Mouse (Mus musculus) forebrain, embryonic 12.5 days (tissue): ENCODE measurements around the gene Arsb. TPM values are rescaled to one million over a fixed set of nuclear protein-coding genes. Genes with fewer than 3 reads are reported as not detected.

Experiments
- ATAC-seq: fragments of 200-750 bp; cut with Nextera tagmentation; 2 replicates; pipeline ENCODE4 v1.8.0; 2017; ENCODE audit warnings: moderate TSS enrichment; ENCODE audit not compliant: low FRiP score
- H3K27ac ChIP-seq: fragments of 300-500 bp; sonication (generic); 2 replicates; pipeline ENCODE4 v1.5.1; 2016; ENCODE audit warnings: mild to moderate bottlenecking
- H3K27me3 ChIP-seq: fragments of 300-500 bp; sonication (generic); 2 replicates; pipeline ENCODE4 v1.6.1; 2016; ENCODE audit warnings: mild to moderate bottlenecking
- H3K36me3 ChIP-seq: fragments of 300-500 bp; sonication (generic); replicated peaks from 2 replicates; pipeline ENCODE4 v1.6.1; 2016; ENCODE audit warnings: mild to moderate bottlenecking
- H3K4me1 ChIP-seq: fragments of 300-500 bp; sonication (generic); 2 replicates; pipeline ENCODE4 v1.6.1; 2016
- H3K4me2 ChIP-seq: fragments of 300-500 bp; sonication (generic); 2 replicates; pipeline ENCODE4 v1.6.1; 2016; ENCODE audit warnings: mild to moderate bottlenecking, moderate library complexity
- H3K4me3 ChIP-seq: fragments of 300-500 bp; sonication (generic); replicated peaks from 2 replicates; pipeline ENCODE4 v1.5.1; 2016; ENCODE audit warnings: mild to moderate bottlenecking
- H3K9ac ChIP-seq: fragments of 300-500 bp; sonication (generic); 2 replicates; pipeline ENCODE4 v1.6.1; 2016; ENCODE audit warnings: mild to moderate bottlenecking
- H3K9me3 ChIP-seq: fragments of 300-500 bp; sonication (generic); 2 replicates; pipeline ENCODE4 v1.6.1; 2016
- WGBS: fragments of 180-500 bp; shearing (Covaris S2); methylation state at CpG from one replicate; pipeline ENCODE4 v1.1.7; 2016; 5-methylcytosine and 5-hydroxymethylcytosine counted together
- microRNA-seq: library from miRNA; unstranded; fragments of <30 nt; microRNA quantifications from one replicate; pipeline ENCODE4, GENCODE M21; 2017
- polyA plus RNA-seq: library from polyadenylated mRNA; unstranded; fragments of >200 nt; fragmentation: Nextera tagmentation; extraction: Ambion mirVana; gene quantifications from 2 replicates; pipeline ENCODE4 v1.2.1, GENCODE M21; 2016

The Arsb gene
- polyA plus RNA-seq, 1 experiment from 2014 or later: 7.3 TPM

DNA sequence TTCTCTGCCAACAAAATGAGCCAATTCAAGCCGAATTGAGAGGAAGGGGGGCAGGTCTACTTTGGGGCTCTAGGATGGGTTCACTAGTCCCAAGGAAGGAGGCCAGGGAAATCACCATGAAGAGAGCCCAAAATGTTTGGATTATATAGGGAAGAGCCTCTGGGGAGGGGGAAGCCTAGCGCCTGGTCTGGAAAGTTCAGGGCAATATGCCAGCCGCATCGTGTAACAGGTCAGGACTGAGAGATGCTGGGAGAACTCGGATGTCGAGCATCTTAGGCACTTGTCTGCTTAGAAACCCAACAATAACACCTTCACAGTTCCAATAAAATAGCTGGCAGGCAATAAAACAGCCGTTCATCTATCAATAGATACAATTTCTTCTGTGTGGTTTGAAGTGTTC, 216.2 kb downstream of the Arsb start:
- Histone ChIP-seq H3K4me1 (peaks cover 11% of the 10 kb centered on the region; the same call in 1 of the 2 replicates), H3K36me3 (no peaks in the 10 kb centered on the region), H3K27me3 (no peaks in the 10 kb centered on the region), H3K27ac (no peak overlapping the region), H3K4me2 (no peak overlapping the region), H3K9ac (no peak overlapping the region), H3K9me3 (peaks cover 3% of the 10 kb centered on the region; the same call in 1 of the 2 replicates), H3K4me3 (no peak overlapping the region)
- ATAC-seq: no peak
- 82% methylated on average over 7 of the region's 7 CpGs for WGBS

DNA sequence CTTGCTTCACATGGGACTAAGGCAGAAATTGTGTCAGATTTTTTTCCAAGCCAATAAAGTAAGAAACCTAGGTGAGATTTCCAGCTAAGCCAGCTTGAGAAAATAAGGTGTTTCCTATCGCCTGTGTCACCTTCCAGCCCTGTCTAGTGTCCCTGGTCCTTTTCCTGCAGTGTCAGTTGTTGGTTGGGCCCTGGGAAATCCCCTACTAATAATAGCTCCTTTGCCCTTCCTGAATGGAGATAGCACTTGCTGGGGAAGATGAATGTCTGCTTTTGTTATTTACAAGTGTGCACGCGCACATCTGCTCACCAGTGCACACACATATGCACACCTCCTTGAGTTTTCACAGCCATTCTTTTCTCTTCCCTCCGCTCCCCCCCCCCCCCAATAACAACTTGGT, 217.8 kb downstream of the Arsb start:
- H3K27ac ChIP-seq: no peak overlapping the region
- WGBS: 78% methylated on average over 4 of the region's 4 CpGs
- H3K9me3 ChIP-seq: peaks cover 3% of the 10 kb centered on the region; the same call in 1 of the 2 replicates

DNA sequence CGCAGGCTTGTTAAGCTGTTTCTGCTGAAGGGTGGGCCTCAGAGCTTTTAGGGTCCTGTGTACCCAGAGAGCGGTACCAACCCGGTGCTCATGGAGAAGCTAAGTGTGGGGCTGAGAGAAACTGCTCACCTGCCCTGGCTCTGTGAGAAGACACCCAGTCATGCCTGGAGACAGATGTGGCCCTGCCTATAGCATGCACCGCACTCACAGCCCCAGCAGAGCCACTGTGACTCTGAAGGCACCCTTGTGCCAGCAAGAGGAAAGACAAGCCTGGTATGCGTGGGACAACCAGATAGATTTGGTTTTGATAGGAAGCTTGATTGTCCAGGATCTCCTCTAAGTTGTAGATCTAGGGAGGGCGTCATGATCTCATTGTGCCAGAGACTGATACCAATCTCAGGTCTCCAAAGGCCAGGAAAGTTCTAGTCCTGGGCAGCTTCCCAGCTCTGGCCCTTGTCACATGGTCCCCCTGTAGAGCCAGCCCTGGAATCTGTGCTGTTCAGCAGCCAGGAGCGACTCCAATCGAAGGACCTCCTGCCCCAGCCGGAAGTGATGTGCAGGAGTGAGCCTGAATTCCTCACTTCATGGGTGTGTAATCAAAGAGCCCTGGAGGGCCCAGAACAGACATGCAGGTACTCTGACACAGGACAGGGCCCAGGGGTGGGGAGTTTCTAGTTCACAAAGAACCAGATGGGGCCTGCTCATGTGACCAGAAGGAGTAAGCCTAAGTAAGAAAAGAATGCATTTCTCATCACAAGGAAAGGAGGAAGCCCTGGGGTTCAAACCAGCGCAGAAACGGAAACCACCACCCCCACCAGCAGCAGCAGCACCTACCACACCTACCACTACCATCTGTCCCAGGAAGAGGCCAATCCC, 218.5 kb downstream of the Arsb start:
- no peak overlapping the region for H3K27ac ChIP-seq
- H3K36me3 ChIP-seq: no peaks in the 10 kb centered on the region
- H3K27me3 ChIP-seq: no peaks in the 10 kb centered on the region
- WGBS: 83% methylated on average over 11 of the region's 11 CpGs
- no peak overlapping the region for H3K9ac ChIP-seq
- peaks cover 11% of the 10 kb centered on the region; the same call in 1 of the 2 replicates for H3K4me1 ChIP-seq
- H3K9me3 ChIP-seq: peaks cover 3% of the 10 kb centered on the region; the same call in 1 of the 2 replicates
- no peak for ATAC-seq
- no peak overlapping the region for H3K4me2 ChIP-seq
- no peak overlapping the region for H3K4me3 ChIP-seq

More for the DNA sequence above, 217.8 kb downstream of the Arsb start:
- Histone ChIP-seq H3K36me3 (no peaks in the 10 kb centered on the region), H3K9ac (no peak overlapping the region), H3K4me3 (no peak overlapping the region), H3K4me1 (peaks cover 11% of the 10 kb centered on the region; the same call in 1 of the 2 replicates), H3K27me3 (no peaks in the 10 kb centered on the region), H3K4me2 (no peak overlapping the region)
- ATAC-seq: no peak

DNA sequence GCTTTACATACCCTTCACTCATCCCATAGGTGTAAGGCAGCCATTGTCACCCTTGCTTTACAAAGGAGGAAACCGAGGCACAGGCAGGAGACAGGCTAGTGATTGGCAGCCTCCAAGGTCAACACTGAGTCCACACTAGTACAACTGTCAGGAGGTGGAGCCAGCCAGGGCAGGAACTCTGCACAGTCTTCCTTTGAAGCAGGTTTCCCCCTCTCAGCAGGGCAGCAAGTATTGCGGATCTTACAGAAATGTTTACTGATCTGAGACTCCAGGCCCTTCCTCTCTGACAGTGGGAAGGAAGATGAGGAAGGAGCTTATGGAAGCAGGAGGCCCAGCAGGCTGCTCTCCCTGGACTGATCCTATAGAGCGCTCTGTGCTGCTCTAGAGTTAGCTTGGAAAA, 219.4 kb downstream of the Arsb start:
- 81% methylated on average over 3 of the region's 3 CpGs for WGBS
- H3K27ac ChIP-seq: no peak overlapping the region
- H3K36me3 ChIP-seq: no peaks in the 10 kb centered on the region
- H3K27me3 ChIP-seq: no peaks in the 10 kb centered on the region
- peaks cover 3% of the 10 kb centered on the region; the same call in 1 of the 2 replicates for H3K9me3 ChIP-seq
- no peak overlapping the region for H3K4me3 ChIP-seq
- peaks cover 11% of the 10 kb centered on the region; the same call in 1 of the 2 replicates for H3K4me1 ChIP-seq
- H3K9ac ChIP-seq: no peak overlapping the region
- H3K4me2 ChIP-seq: no peak overlapping the region
- no peak for ATAC-seq

DNA sequence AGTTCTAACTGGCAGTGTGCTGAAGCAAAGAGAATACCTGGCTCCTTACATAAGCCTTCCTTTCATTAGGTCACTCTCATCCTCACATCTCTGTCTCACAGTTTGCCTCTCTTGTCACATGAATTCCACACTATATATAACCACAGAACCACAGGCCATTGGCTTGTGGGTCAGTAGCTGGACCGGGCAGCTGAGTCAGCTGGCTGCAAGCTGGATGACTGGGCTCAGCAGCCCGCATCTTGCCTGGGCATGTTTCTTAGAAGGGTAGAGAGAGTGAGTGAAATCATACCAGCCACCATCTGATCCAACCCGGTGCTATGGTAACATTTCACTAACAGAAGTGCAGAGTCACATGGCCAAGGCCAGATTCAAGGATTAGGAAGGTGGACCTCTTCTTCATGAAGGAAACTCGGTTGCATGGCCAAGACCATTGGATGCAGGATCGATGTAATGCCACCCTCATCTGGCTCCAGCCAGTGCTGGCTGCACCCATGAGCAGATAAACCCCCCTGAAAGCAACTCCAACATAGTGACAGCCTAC, 221.0 kb downstream of the Arsb start:
- ATAC-seq: no peak
- Histone ChIP-seq H3K9ac (no peak overlapping the region), H3K4me1 (peaks cover 11% of the 10 kb centered on the region; the same call in 1 of the 2 replicates), H3K4me3 (no peak overlapping the region), H3K4me2 (no peak overlapping the region), H3K27me3 (no peaks in the 10 kb centered on the region), H3K36me3 (no peaks in the 10 kb centered on the region), H3K27ac (no peak overlapping the region), H3K9me3 (peaks cover 3% of the 10 kb centered on the region; the same call in 1 of the 2 replicates)
- 89% methylated on average over 5 of the region's 5 CpGs for WGBS

Small RNA genes within 50 kb of the gene (microRNA-seq; reads per million reads assigned to microRNA genes)
- gene Gm25534 (not detected), gene Mir5624 (not detected)

Other genes with a start within 250 kb of the Arsb start
- 0.09 and 0.18 TPM in 2 replicates for gene Bhmt, start 133.7 kb upstream of the Arsb start, polyA plus RNA-seq
- gene Bhmt2, start 97.3 kb upstream of the Arsb start, polyA plus RNA-seq: not detected in 2 replicates
- gene Dmgdh, start 97.2 kb upstream of the Arsb start, polyA plus RNA-seq: 0.08 TPM in 1 of 2 replicates, not detected in the other